Mouse (Mus musculus): ENCODE data around the gene Adamts14. TPM values are rescaled to one million over a fixed set of nuclear protein-coding genes. Genes with fewer than 3 reads are reported as not detected.

The Adamts14 gene
- polyA plus RNA-seq, 1 experiment from 2014 or later: 0.55 TPM

GRCm38 (mm10) chr10:61284309-61284708 lies 11.1 kb upstream of the Adamts14 start:
- Histone ChIP-seq H3K36me3 (ENCODE audit: control insufficient read depth, insufficient read depth, low read length) (no peaks in the 10 kb centered on the region), H3K9ac (ENCODE audit: low read length) (no peak overlapping the region), H3K4me1 (ENCODE audit: control insufficient read depth, insufficient read depth, low read length) (no peaks in the 10 kb centered on the region), H3K4me3 (ENCODE audit: low read depth, low read length) (no peak overlapping the region), H3K27ac (replicated peaks; ENCODE audit: low read depth, low read length) (no peak overlapping the region), H3K4me2 (ENCODE audit: low read depth, severe bottlenecking) (no peak overlapping the region), H3K9me3 (ENCODE audit: control insufficient read depth, low read length) (no peaks in the 10 kb centered on the region), H3K27me3 (ENCODE audit: control insufficient read depth, insufficient read depth, low read length) (no peaks in the 10 kb centered on the region)
- DNase-seq (ENCODE audit: low spot score) (no peak), ATAC-seq (ENCODE audit: insufficient number of reproducible peaks, low FRiP score, low TSS enrichment, low read depth) (no peak)
- 91% methylated on average over 4 of the region's 4 CpGs for WGBS

GRCm38 (mm10) chr10:61281115-61281514 lies 7.9 kb upstream of the Adamts14 start:
- Histone ChIP-seq H3K4me1 (ENCODE audit: control insufficient read depth, insufficient read depth, low read length) (no peaks in the 10 kb centered on the region), H3K27me3 (ENCODE audit: control insufficient read depth, insufficient read depth, low read length) (no peaks in the 10 kb centered on the region), H3K36me3 (ENCODE audit: control insufficient read depth, insufficient read depth, low read length) (no peaks in the 10 kb centered on the region), H3K4me2 (ENCODE audit: low read depth, severe bottlenecking) (no peak overlapping the region), H3K4me3 (ENCODE audit: low read depth, low read length) (no peak overlapping the region), H3K9me3 (ENCODE audit: control insufficient read depth, low read length) (no peaks in the 10 kb centered on the region), H3K27ac (replicated peaks; ENCODE audit: low read depth, low read length) (no peak overlapping the region), H3K9ac (ENCODE audit: low read length) (no peak overlapping the region)
- DNase-seq (ENCODE audit: low spot score) (no peak), ATAC-seq (ENCODE audit: insufficient number of reproducible peaks, low FRiP score, low TSS enrichment, low read depth) (no peak)
- WGBS: 80% methylated on average over 5 of the region's 5 CpGs

GRCm38 (mm10) chr10:61277918-61278674 lies 4.9 kb upstream of the Adamts14 start:
- ATAC-seq (ENCODE audit: insufficient number of reproducible peaks, low FRiP score, low TSS enrichment, low read depth): no peak
- WGBS: 82% methylated on average over 14 of the region's 14 CpGs
- Histone ChIP-seq H3K36me3 (ENCODE audit: control insufficient read depth, insufficient read depth, low read length) (no peaks in the 10 kb centered on the region), H3K4me1 (ENCODE audit: control insufficient read depth, insufficient read depth, low read length) (no peaks in the 10 kb centered on the region), H3K27me3 (ENCODE audit: control insufficient read depth, insufficient read depth, low read length) (no peaks in the 10 kb centered on the region), H3K9ac (ENCODE audit: low read length) (no peak overlapping the region), H3K4me3 (ENCODE audit: low read depth, low read length) (no peak overlapping the region), H3K4me2 (ENCODE audit: low read depth, severe bottlenecking) (no peak overlapping the region), H3K27ac (replicated peaks; ENCODE audit: low read depth, low read length) (no peak overlapping the region), H3K9me3 (ENCODE audit: control insufficient read depth, low read length) (no peaks in the 10 kb centered on the region)
- DNase-seq (ENCODE audit: low spot score): no peak

- Histone ChIP-seq H3K36me3 (ENCODE audit: control insufficient read depth, insufficient read depth, low read length) (no peaks in the 10 kb centered on the region), H3K4me3 (ENCODE audit: low read depth, low read length) (no peak overlapping the region), H3K4me1 (ENCODE audit: control insufficient read depth, insufficient read depth, low read length) (peaks cover 7% of the 10 kb centered on the region; the same call in 1 of the 2 replicates), H3K4me2 (ENCODE audit: low read depth, severe bottlenecking) (no peak overlapping the region), H3K9me3 (ENCODE audit: control insufficient read depth, low read length) (no peaks in the 10 kb centered on the region), H3K27me3 (ENCODE audit: control insufficient read depth, insufficient read depth, low read length) (no peaks in the 10 kb centered on the region), H3K9ac (ENCODE audit: low read length) (no peak overlapping the region), H3K27ac (replicated peaks; ENCODE audit: low read depth, low read length) (no peak overlapping the region)
- whole genome bisulfite sequencing: 89% methylated on average over 6 of the region's 6 CpGs
- DNase-seq (ENCODE audit: low spot score) (no peak), ATAC-seq (ENCODE audit: insufficient number of reproducible peaks, low FRiP score, low TSS enrichment, low read depth) (no peak)
Observed at GRCm38 (mm10) chr10:61277051-61277450, 3.8 kb upstream of the Adamts14 start.

- no peaks in the 10 kb centered on the region for H3K27me3 ChIP-seq (ENCODE audit: control insufficient read depth, insufficient read depth, low read length)
- H3K36me3 ChIP-seq (ENCODE audit: control insufficient read depth, insufficient read depth, low read length): no peaks in the 10 kb centered on the region
- peak; percentile 63 for DNase-seq (ENCODE audit: low spot score)
- H3K9me3 ChIP-seq (ENCODE audit: control insufficient read depth, low read length): no peaks in the 10 kb centered on the region
- no peak overlapping the region; the same call in 1 of the 2 replicates for H3K4me2 ChIP-seq (ENCODE audit: low read depth, severe bottlenecking)
- ATAC-seq (ENCODE audit: insufficient number of reproducible peaks, low FRiP score, low TSS enrichment, low read depth): peak; percentile 52; the same call in 1 of the 2 replicates
- H3K9ac ChIP-seq (ENCODE audit: low read length): no peak overlapping the region
- H3K27ac ChIP-seq (replicated peaks; ENCODE audit: low read depth, low read length): no peak overlapping the region
- WGBS: 7% methylated on average over 5 of the region's 5 CpGs
- peaks cover 7% of the 10 kb centered on the region; the same call in 1 of the 2 replicates for H3K4me1 ChIP-seq (ENCODE audit: control insufficient read depth, insufficient read depth, low read length)
- H3K4me3 ChIP-seq (ENCODE audit: low read depth, low read length): no peak overlapping the region
Observed at GRCm38 (mm10) chr10:61275669-61276110, 2.5 kb upstream of the Adamts14 start.

- 60% methylated on average over 2 of the region's 2 CpGs for WGBS
- DNase-seq (ENCODE audit: low spot score) (no peak), ATAC-seq (ENCODE audit: insufficient number of reproducible peaks, low FRiP score, low TSS enrichment, low read depth) (no peak)
- Histone ChIP-seq H3K4me3 (ENCODE audit: low read depth, low read length) (no peak overlapping the region), H3K27ac (replicated peaks; ENCODE audit: low read depth, low read length) (no peak overlapping the region), H3K4me1 (ENCODE audit: control insufficient read depth, insufficient read depth, low read length) (peaks cover 7% of the 10 kb centered on the region; the same call in 1 of the 2 replicates), H3K4me2 (ENCODE audit: low read depth, severe bottlenecking) (no peak overlapping the region), H3K9ac (ENCODE audit: low read length) (no peak overlapping the region), H3K27me3 (ENCODE audit: control insufficient read depth, insufficient read depth, low read length) (no peaks in the 10 kb centered on the region), H3K9me3 (ENCODE audit: control insufficient read depth, low read length) (no peaks in the 10 kb centered on the region), H3K36me3 (ENCODE audit: control insufficient read depth, insufficient read depth, low read length) (no peaks in the 10 kb centered on the region)
Observed at GRCm38 (mm10) chr10:61274532-61274931, 1.3 kb upstream of the Adamts14 start.

GRCm38 (mm10) chr10:61273844-61274215 lies 592 bp upstream of the Adamts14 start:
- Histone ChIP-seq H3K9ac (ENCODE audit: low read length) (peak overlapping the region; percentile 71; the same call in 1 of the 2 replicates), H3K27ac (replicated peaks; ENCODE audit: low read depth, low read length) (no peak overlapping the region)

GRCm38 (mm10) chr10:61272631-61273030 lies 607 bp downstream of the Adamts14 start:
- ATAC-seq (ENCODE audit: insufficient number of reproducible peaks, low FRiP score, low TSS enrichment, low read depth) (no peak), DNase-seq (ENCODE audit: low spot score) (no peak)
- Histone ChIP-seq H3K27me3 (ENCODE audit: control insufficient read depth, insufficient read depth, low read length) (no peaks in the 10 kb centered on the region), H3K4me2 (ENCODE audit: low read depth, severe bottlenecking) (peak overlapping the region; percentile 90), H3K9me3 (ENCODE audit: control insufficient read depth, low read length) (no peaks in the 10 kb centered on the region), H3K36me3 (ENCODE audit: control insufficient read depth, insufficient read depth, low read length) (no peaks in the 10 kb centered on the region), H3K4me3 (ENCODE audit: low read depth, low read length) (peak overlapping the region; percentile 57), H3K9ac (ENCODE audit: low read length) (peak overlapping the region; percentile 71), H3K27ac (replicated peaks; ENCODE audit: low read depth, low read length) (no peak overlapping the region), H3K4me1 (ENCODE audit: control insufficient read depth, insufficient read depth, low read length) (peaks cover 7% of the 10 kb centered on the region; the same call in 1 of the 2 replicates)
- WGBS: 46% methylated on average over 5 of the region's 5 CpGs

More at GRCm38 (mm10) chr10:61273844-61274215, 592 bp upstream of the Adamts14 start:
- Histone ChIP-seq H3K4me2 (ENCODE audit: low read depth, severe bottlenecking) (peak overlapping the region; percentile 90), H3K4me1 (ENCODE audit: control insufficient read depth, insufficient read depth, low read length) (peaks cover 7% of the 10 kb centered on the region; the same call in 1 of the 2 replicates), H3K4me3 (ENCODE audit: low read depth, low read length) (peak overlapping the region; percentile 57), H3K27me3 (ENCODE audit: control insufficient read depth, insufficient read depth, low read length) (no peaks in the 10 kb centered on the region), H3K36me3 (ENCODE audit: control insufficient read depth, insufficient read depth, low read length) (no peaks in the 10 kb centered on the region), H3K9me3 (ENCODE audit: control insufficient read depth, low read length) (no peaks in the 10 kb centered on the region)
- no peak for ATAC-seq (ENCODE audit: insufficient number of reproducible peaks, low FRiP score, low TSS enrichment, low read depth)
- WGBS: 52% methylated on average over 7 of the region's 7 CpGs
- DNase-seq (ENCODE audit: low spot score): peak; percentile 34
